Mouse (Mus musculus) frontal cortex, postnatal 36 days (tissue): ENCODE measurements around the gene Enpp4.

Experiments used
- DNase-seq, 2 experiments: peaks; one replicate each; pipeline ENCODE4 v3.0.0; 2022; ENCODE audit warnings: low spot score in 2 of 2

The Enpp4 gene

DNA sequence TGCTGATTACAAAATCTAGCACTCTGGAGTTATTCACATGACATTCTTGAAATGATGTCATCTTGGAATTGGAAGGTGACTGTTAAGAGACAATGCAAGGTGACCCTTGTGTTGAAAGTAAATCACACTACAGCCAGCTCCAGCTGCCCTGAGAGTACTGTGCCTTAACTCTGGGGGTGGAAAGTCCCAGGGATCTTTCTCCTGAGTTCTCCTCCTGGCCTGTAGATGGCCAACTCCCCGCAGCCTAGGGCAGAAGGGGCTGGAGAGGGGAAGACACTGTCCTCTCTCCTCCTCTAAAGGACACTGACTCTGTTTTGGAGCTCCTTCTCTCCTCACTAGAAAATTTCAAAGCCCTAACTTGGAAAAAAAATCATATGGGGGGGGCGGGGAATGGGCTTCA is 14.1 kb downstream of the Enpp4 start:
- DNase-seq: no peak

- DNase-seq: no peak
Measured at GRCm38 (mm10) chr17:44090916-44091315, 14.7 kb downstream of the Enpp4 start.

GRCm38 (mm10) chr17:44088226-44088625 is 17.4 kb downstream of the Enpp4 start:
- no peak for DNase-seq

- no peak for DNase-seq
Measured at GRCm38 (mm10) chr17:44083156-44083555, 22.5 kb downstream of the Enpp4 start.

DNA sequence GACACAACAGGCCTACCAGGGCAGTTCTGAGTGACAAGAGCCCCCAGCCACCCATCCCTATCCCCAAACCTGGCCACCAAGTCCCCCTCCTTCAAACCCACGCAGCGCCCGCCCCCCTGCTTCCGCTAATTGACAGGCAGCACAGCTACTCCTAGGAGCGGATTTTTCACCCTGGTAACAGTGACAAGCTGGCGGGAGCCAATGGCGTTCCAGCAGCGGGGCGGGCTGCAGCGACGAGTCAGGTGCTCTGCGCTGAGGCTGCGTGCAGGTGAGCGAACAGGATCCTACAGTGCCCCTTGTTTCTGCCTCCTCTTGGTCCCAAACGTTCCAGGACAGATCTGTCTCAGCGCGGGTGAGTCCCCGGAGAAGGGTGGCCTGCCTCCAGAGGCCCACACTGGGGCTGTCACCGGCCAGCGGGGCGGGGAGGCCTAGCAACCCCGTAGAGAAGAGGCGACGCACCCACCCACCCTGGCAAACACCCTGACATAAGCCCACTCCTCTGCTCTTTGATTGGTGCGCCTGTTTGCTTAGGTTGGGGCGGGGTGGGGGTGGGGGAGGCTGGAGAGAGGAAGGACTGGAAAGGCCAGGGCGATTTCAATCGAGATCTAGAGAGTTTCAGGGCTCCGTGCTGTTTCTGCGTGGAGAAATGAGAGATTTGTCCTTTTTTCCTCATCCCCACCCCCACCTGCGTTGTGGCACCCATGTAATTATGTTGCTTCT is 26.8 kb downstream of the Enpp4 start, which contains the start of gene Enpp5:
Enpp5 (plus strand) TSS at position 183 of the 720 bp plus-strand sequence.
- DNase-seq: peak; percentile 89 to 94

GRCm38 (mm10) chr17:44077843-44078160 is 27.8 kb downstream of the Enpp4 start:
- DNase-seq: no peak

GRCm38 (mm10) chr17:44077146-44077842 is 28.3 kb downstream of the Enpp4 start:
- DNase-seq: no peak

GRCm38 (mm10) chr17:44076051-44076680 is 29.4 kb downstream of the Enpp4 start:
- peak in 1 of 2 experiments; percentile 25 for DNase-seq

- no peak for DNase-seq
Measured at GRCm38 (mm10) chr17:44075601-44076000, 30.0 kb downstream of the Enpp4 start.

GRCm38 (mm10) chr17:44071680-44072079 is 33.9 kb downstream of the Enpp4 start:
- DNase-seq: no peak

DNA sequence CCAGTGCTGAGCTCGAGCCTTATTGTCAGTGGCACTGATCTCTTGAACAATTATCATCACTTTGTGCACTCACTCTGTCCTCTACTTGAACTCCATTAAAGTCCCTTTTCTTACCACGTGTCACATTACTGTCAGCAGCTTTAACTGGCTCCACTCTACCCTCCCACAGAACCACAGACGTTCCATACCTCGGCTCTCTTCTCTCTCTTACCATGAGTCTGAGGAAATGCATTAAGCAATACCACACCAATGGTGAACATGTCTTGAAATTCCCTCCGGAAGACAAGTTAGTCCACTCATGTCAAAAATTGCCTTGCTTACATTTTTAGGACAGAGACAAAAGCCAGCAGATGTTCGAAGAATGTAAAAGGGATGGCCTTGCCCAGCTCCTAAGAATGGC is 36.7 kb downstream of the Enpp4 start:
- no peak for DNase-seq

GRCm38 (mm10) chr17:44061289-44061890 is 44.2 kb downstream of the Enpp4 start:
- no peak for DNase-seq

DNA sequence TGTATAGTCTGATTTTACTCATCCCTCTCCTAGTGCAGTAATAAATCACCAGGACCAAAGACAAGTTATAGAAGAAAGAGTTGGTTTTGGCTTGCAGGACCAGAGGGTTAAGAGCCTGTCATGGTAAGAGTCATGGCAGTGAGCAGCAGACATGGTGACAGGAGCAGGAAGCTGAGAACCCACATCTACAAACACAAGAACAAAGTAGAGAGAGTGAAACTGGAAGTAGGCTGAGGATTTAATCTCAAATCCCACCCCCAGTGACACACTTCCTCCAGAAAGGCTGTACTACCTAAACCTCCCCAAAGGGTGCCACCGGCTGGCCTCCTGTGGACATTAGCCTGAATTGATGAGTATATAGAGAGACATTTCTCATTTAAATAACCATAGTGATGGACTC is 44.8 kb downstream of the Enpp4 start:
- no peak for DNase-seq

DNA sequence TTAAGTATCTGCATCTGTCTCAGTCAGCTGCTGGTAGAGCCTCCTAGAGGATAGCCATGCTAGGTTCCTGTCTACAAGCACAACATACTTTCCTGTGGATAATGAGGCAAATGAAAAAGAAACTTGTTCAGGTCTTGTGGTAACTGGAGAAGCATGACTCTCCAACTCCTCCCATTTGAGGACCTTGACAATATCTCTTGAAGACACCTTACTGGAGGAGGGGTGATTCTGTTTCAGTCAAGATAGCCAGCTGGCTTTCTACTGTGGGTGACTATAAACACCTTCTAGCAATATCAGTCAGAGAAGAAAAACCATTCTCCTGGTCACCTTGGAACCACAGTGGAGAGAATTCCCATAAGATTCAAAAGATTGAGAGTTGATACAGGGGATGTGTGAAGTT is 47.5 kb downstream of the Enpp4 start:
- no peak for DNase-seq

DNA sequence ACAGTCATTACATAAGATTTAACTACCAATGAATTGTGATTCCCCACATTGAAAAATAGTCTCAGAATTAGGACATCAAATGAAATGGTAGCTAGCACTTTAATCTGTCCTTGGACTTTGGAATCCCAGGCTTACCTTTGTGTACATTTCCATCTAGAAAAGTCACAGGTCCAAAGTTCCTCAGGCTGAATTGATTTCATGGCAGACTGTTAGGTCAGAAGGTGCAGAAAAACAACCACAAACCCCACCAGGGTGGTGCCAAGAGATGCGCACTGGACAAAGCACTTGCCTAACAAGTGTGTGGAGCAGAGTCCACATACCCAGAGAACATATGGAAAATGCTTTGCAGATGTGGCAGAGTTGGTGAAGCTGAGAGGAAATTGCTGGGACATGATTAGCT is 48.5 kb downstream of the Enpp4 start:
- no peak for DNase-seq

DNA sequence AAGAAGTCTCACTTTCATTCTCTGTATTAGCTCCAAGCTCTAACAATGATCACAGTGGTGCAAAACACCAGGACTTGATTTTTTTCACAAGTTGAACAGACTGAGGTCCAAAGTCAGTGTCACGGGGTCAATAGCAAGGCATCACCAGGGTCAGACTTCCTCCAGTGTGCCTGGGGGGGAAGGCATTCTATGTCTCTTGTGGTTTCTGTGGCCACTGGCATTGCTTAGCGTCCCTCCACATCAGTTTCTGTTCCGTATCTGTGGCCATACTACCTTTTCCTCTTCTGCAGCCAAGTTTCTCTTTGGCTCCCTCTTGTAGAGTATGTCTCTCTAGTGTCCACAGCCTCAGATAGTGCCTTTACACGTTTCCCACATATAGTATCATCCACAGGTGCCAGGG is 52.2 kb downstream of the Enpp4 start:
- no peak for DNase-seq
